Mouse (Mus musculus): ENCODE results near the gene Dynlrb2. TPM values are rescaled to one million over a fixed set of nuclear protein-coding genes. Genes with fewer than 3 reads are reported as not detected.

Gene Dynlrb2
- not detected in 2 replicates for polyA plus RNA-seq (2015; fragmentation: Nextera tagmentation; extraction: Ambion mirVana)

GRCm38 (mm10) chr8:116504477-116505120, at the start of gene Dynlrb2:
Gene Dynlrb2 (plus strand): TSS chr8:116504974.
- TF ChIP-seq EP300 (IDR thresholded peaks at IDR 0.05; ENCODE audit: low read depth) (no peak), CTCF (IDR thresholded peaks at IDR 0.05; ENCODE audit: low read depth) (no peak)
- Histone ChIP-seq H3K36me3 (replicated peaks; ENCODE audit: insufficient read depth, low read length) (no peaks in the 10 kb centered on the region), H3K4me2 (ENCODE audit: low read depth, low read length) (peak within 1 kb of the TSS; percentile 75), H3K9me3 (ENCODE audit: low read length) (no peaks in the 10 kb centered on the region), H3K4me1 (ENCODE audit: insufficient read depth) (peaks cover 10% of the 10 kb centered on the region), H3K27ac (ENCODE audit: low read depth) (no peak within 1 kb of the TSS), H3K4me3 (ENCODE audit: low read depth, low read length) (peak within 1 kb of the TSS; percentile 37), H3K9ac (replicated peaks) (peak within 1 kb of the TSS; percentile 21), H3K27me3 (ENCODE audit: insufficient read depth, low read length) (no peaks in the 10 kb centered on the region)
- DNase-seq (peak; percentile 90), ATAC-seq (peak; percentile 87)
- WGBS (ENCODE audit: insufficient replicate concordance): 5% methylated on average over 19 of the region's 19 CpGs

GRCm38 (mm10) chr8:116458569-116458968, 46.2 kb upstream of the Dynlrb2 start:
- TF ChIP-seq CTCF (IDR thresholded peaks at IDR 0.05; ENCODE audit: low read depth) (no peak), EP300 (IDR thresholded peaks at IDR 0.05; ENCODE audit: low read depth) (no peak)
- H3K27ac ChIP-seq (ENCODE audit: low read depth): no peak overlapping the region
- no peak overlapping the region for H3K4me2 ChIP-seq (ENCODE audit: low read depth, low read length)
- H3K9ac ChIP-seq (replicated peaks): no peak overlapping the region
- H3K27me3 ChIP-seq (ENCODE audit: insufficient read depth, low read length): no peaks in the 10 kb centered on the region
- WGBS (ENCODE audit: insufficient replicate concordance): 74% methylated on average over 11 of the region's 11 CpGs
- no peaks in the 10 kb centered on the region for H3K36me3 ChIP-seq (replicated peaks; ENCODE audit: insufficient read depth, low read length)
- H3K4me3 ChIP-seq (ENCODE audit: low read depth, low read length): no peak overlapping the region
- no peaks in the 10 kb centered on the region for H3K4me1 ChIP-seq (ENCODE audit: insufficient read depth)
- no peaks in the 10 kb centered on the region for H3K9me3 ChIP-seq (ENCODE audit: low read length)
- ATAC-seq (no peak), DNase-seq (no peak)

GRCm38 (mm10) chr8:116461472-116461871, 43.3 kb upstream of the Dynlrb2 start:
- Histone ChIP-seq H3K4me3 (ENCODE audit: low read depth, low read length) (no peak overlapping the region), H3K27ac (ENCODE audit: low read depth) (no peak overlapping the region), H3K36me3 (replicated peaks; ENCODE audit: insufficient read depth, low read length) (no peaks in the 10 kb centered on the region), H3K9ac (replicated peaks) (no peak overlapping the region), H3K9me3 (ENCODE audit: low read length) (no peaks in the 10 kb centered on the region), H3K4me1 (ENCODE audit: insufficient read depth) (no peaks in the 10 kb centered on the region), H3K4me2 (ENCODE audit: low read depth, low read length) (no peak overlapping the region), H3K27me3 (ENCODE audit: insufficient read depth, low read length) (no peaks in the 10 kb centered on the region)
- DNase-seq (no peak), ATAC-seq (no peak)
- 60% methylated on average over 4 of the region's 4 CpGs for WGBS (ENCODE audit: insufficient replicate concordance)
- TF ChIP-seq EP300 (IDR thresholded peaks at IDR 0.05; ENCODE audit: low read depth): no peak
- no peak for TF ChIP-seq CTCF (IDR thresholded peaks at IDR 0.05; ENCODE audit: low read depth)

- no peak overlapping the region for H3K4me3 ChIP-seq (ENCODE audit: low read depth, low read length)
- WGBS (ENCODE audit: insufficient replicate concordance): 77% methylated on average over 7 of the region's 7 CpGs
These were observed 38.2 kb upstream of the Dynlrb2 start for GRCm38 (mm10) chr8:116466586-116466985.

GRCm38 (mm10) chr8:116467027-116467426, 37.7 kb upstream of the Dynlrb2 start:
- H3K27ac ChIP-seq (ENCODE audit: low read depth): no peak overlapping the region
- no peaks in the 10 kb centered on the region for H3K27me3 ChIP-seq (ENCODE audit: insufficient read depth, low read length)
- TF ChIP-seq CTCF (IDR thresholded peaks at IDR 0.05; ENCODE audit: low read depth): no peak
- no peak for TF ChIP-seq EP300 (IDR thresholded peaks at IDR 0.05; ENCODE audit: low read depth)
- H3K36me3 ChIP-seq (replicated peaks; ENCODE audit: insufficient read depth, low read length): no peaks in the 10 kb centered on the region
- 55% methylated on average over 1 of the region's 1 CpGs for WGBS (ENCODE audit: insufficient replicate concordance)
- no peak for ATAC-seq
- no peaks in the 10 kb centered on the region for H3K9me3 ChIP-seq (ENCODE audit: low read length)
- H3K9ac ChIP-seq (replicated peaks): no peak overlapping the region
- no peak overlapping the region for H3K4me3 ChIP-seq (ENCODE audit: low read depth, low read length)
- no peak overlapping the region for H3K4me2 ChIP-seq (ENCODE audit: low read depth, low read length)
- DNase-seq: no peak
- no peaks in the 10 kb centered on the region for H3K4me1 ChIP-seq (ENCODE audit: insufficient read depth)

More at GRCm38 (mm10) chr8:116466586-116466985, 38.2 kb upstream of the Dynlrb2 start:
- H3K36me3 ChIP-seq (replicated peaks; ENCODE audit: insufficient read depth, low read length): no peaks in the 10 kb centered on the region
- H3K4me1 ChIP-seq (ENCODE audit: insufficient read depth): no peaks in the 10 kb centered on the region
- DNase-seq (no peak), ATAC-seq (no peak)
- H3K9ac ChIP-seq (replicated peaks): no peak overlapping the region
- TF ChIP-seq CTCF (IDR thresholded peaks at IDR 0.05; ENCODE audit: low read depth) (no peak), EP300 (IDR thresholded peaks at IDR 0.05; ENCODE audit: low read depth) (no peak)
- H3K4me2 ChIP-seq (ENCODE audit: low read depth, low read length): no peak overlapping the region
- H3K9me3 ChIP-seq (ENCODE audit: low read length): no peaks in the 10 kb centered on the region
- H3K27me3 ChIP-seq (ENCODE audit: insufficient read depth, low read length): no peaks in the 10 kb centered on the region
- H3K27ac ChIP-seq (ENCODE audit: low read depth): no peak overlapping the region

- peak; percentile 24 for DNase-seq
- Histone ChIP-seq H3K4me2 (ENCODE audit: low read depth, low read length) (no peak overlapping the region), H3K4me1 (ENCODE audit: insufficient read depth) (no peaks in the 10 kb centered on the region), H3K9me3 (ENCODE audit: low read length) (no peaks in the 10 kb centered on the region), H3K27me3 (ENCODE audit: insufficient read depth, low read length) (no peaks in the 10 kb centered on the region), H3K4me3 (ENCODE audit: low read depth, low read length) (no peak overlapping the region), H3K36me3 (replicated peaks; ENCODE audit: insufficient read depth, low read length) (no peaks in the 10 kb centered on the region), H3K27ac (ENCODE audit: low read depth) (no peak overlapping the region), H3K9ac (replicated peaks) (no peak overlapping the region)
- no peak for ATAC-seq
- no peak for TF ChIP-seq CTCF (IDR thresholded peaks at IDR 0.05; ENCODE audit: low read depth)
- TF ChIP-seq EP300 (IDR thresholded peaks at IDR 0.05; ENCODE audit: low read depth): no peak
- 37% methylated on average over 9 of the region's 9 CpGs for WGBS (ENCODE audit: insufficient replicate concordance)
These were observed 26.8 kb upstream of the Dynlrb2 start for GRCm38 (mm10) chr8:116477941-116478340.
